Mouse (Mus musculus): Measurements from ENCODE around the gene Hrct1.

Gene Hrct1

GRCm38 (mm10) chr4:43728576-43728954 lies 1.6 kb downstream of the Hrct1 start:
- DNase-seq, result no peak

- DNase-seq, result no peak
Measured at GRCm38 (mm10) chr4:43729126-43729525, 2.1 kb downstream of the Hrct1 start.

DNA sequence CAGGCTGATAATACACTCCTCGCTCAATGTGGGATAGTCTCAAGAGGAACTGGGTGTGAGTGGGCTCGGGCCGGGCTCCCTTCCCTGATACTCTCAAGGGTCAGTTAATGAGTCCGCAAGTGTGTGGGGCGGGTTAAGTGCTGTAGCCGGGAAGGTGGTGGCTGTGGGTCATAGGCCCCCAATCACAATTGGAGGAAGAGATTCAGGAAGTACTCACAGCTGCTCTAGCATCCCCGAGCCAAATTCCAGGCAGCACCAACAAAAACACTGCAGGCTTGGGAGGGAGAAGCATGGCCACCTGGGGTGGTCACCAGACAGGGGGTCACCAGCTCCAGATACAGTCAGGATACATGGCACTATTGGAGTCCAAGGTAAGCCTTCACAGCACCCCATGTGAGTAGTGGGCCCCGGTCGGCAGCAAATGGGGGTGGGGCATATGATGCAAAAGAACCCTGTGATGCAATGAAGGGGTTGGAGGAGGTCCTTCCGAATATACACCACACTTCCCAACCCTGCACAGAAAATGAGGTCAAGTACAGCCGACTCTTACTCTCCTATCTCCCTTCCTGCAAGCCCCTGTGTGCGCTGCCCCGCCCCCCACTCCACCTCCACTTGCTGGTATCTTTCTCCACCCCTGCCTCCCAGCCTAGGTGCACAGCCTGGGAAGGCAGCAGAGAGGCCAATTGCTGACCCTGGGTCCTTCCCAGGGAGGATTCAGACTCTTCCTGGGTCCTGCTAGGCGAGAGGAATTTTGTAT lies 3.0 kb downstream of the Hrct1 start, which contains the start of gene Spaar:
Spaar (plus strand) TSS at position 241 of the 757 bp plus-strand sequence.
- DNase-seq, result no peak

DNA sequence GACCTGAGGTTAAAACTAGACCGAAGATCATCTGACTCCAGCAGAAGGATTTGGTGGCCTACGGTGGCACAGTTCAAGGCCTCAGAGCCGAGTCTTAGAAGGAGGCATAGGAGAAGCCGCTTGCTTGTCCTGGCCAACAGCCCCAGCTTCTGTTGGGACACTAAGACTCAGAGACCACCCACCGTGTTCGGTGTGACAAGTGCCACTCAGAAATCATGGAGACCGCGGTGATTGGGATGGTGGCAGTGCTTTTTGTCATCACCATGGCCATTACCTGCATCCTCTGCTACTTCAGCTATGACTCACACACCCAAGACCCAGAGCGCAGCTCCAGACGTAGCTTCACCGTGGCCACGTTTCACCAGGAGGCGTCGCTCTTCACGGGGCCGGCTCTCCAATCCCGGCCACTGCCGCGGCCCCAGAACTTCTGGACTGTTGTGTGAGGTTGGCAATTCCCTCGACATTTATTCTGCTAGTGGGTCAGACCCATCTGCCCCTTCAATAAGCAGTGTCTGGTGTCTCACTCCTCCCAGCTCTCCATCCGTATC lies 3.8 kb downstream of the Hrct1 start:
- DNase-seq, result no peak

DNA sequence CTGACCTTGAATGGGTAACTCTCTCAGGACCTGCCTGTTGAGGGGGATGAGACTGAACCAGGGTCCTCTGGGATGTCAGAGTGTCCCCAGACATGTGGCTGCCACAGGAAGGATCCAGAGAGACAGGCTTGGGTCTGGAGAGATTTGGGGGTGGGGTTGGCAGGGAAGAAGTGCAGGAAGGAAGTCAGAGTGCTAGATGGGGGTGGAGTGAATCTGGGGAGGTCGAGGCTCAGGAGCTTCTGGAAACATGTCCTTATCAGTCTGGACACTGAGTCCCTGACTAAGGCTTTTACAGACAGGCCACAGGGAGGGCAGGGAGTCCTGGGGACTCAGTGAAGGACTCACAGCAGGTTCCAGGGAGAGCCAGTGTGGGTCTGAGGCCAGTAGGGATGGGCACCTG lies 5.2 kb downstream of the Hrct1 start:
- no peak for DNase-seq

- DNase-seq, result no peak
Measured at GRCm38 (mm10) chr4:43733186-43733585, 6.2 kb downstream of the Hrct1 start.

GRCm38 (mm10) chr4:43737144-43737543 lies 10.2 kb downstream of the Hrct1 start:
- no peak for DNase-seq

GRCm38 (mm10) chr4:43738989-43739674 lies 12.1 kb downstream of the Hrct1 start:
- DNase-seq, result no peak

DNA sequence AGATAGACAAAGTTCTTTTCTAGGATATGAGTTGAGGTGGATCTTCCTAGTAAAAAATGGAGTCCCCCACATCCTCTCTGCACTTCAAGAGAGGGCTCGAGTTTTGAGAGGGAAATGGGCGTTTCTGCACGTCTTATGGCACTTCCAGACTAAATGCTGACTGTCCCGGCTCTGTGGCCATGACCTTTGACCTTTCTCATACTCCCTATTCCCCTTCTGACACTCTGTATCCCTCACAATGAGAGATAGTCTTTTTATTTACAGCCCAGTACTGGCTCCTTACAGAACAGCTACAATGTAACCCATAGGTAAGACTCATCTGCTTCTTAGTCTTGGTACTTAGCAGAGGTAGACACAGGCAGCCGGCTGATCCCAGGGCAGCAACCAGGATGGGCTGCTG lies 14.5 kb downstream of the Hrct1 start:
- DNase-seq, result no peak

- DNase-seq, result no peak
Measured at GRCm38 (mm10) chr4:43742637-43743036, 15.6 kb downstream of the Hrct1 start.

GRCm38 (mm10) chr4:43743099-43743498 lies 16.1 kb downstream of the Hrct1 start:
- DNase-seq, result no peak

GRCm38 (mm10) chr4:43745187-43745586 lies 18.2 kb downstream of the Hrct1 start:
- DNase-seq, result no peak

GRCm38 (mm10) chr4:43757213-43757612 lies 30.2 kb downstream of the Hrct1 start:
- no peak for DNase-seq

GRCm38 (mm10) chr4:43759571-43760418 lies 32.8 kb downstream of the Hrct1 start:
- no peak for DNase-seq

GRCm38 (mm10) chr4:43760460-43760859 lies 33.5 kb downstream of the Hrct1 start:
- DNase-seq, result peak; percentile 8 to 11

DNA sequence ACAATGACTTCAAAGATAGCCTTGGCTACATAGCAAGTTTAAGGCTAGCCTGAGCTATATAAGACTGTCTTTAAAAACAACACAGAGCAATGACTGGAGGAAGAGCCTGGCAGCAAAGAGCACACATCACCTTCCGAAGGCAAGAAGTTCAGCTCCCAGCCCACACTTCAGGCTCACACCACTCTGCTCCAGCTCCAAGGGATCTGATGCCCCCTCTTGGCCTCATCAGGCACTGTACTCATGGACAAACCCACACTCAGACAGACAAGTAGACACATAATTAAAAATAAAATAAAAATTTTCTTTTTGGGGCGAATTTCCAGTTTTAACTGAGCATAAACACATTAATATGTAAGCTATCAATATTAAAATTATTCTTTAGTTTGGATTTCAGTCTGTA lies 34.3 kb downstream of the Hrct1 start:
- DNase-seq, result no peak

DNA sequence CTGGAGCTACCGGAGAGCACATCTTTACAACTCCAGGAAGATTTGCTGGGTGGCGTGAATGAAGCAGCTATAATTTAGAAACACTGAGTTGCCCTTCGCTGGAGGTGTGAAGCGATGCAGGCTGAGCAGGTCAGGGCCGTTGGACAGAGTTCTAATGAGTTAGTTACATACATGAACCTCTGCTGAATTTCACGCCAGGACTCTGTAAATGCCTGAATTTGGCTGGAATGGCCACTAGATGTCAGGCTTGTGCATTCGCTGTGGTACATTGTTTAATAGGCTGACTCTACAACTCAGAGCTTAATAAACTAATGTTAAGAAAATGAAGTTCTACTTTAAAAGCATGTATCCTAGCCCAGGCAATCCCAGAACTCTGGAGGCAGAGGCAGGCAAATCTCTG lies 36.4 kb downstream of the Hrct1 start:
- DNase-seq, result peak; percentile 5 to 12

DNA sequence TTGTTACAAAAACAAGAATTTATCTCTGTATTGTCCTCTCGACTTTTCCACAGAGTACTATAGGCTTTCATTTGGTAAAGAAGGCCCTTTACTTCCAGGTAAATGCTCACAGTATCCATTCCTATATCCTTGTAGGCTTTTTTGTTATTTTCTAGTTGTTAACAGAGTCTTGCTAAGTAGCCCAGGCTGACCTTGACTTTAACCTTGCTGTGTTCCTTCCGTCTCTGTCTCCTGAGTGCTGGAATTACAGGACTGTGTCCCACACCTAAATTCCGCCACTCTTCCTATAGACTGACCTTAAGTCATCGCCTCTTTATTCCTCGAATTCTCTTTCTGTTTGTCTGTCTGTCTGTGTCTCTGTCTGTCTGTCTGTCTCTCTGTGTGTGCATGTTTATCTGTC lies 41.4 kb downstream of the Hrct1 start:
- DNase-seq, result no peak

- no peak for DNase-seq
Measured at GRCm38 (mm10) chr4:43769374-43769773, 42.4 kb downstream of the Hrct1 start.

- no peak for DNase-seq
Measured at GRCm38 (mm10) chr4:43770909-43771308, 43.9 kb downstream of the Hrct1 start, which contains the start of gene Olfr159. Olfr159 (minus strand) TSS chr4:43771009.

GRCm38 (mm10) chr4:43771626-43772025 lies 44.6 kb downstream of the Hrct1 start:
- no peak for DNase-seq

- no peak for DNase-seq
Measured at GRCm38 (mm10) chr4:43772304-43772703, 45.3 kb downstream of the Hrct1 start.

Measured in thymus, postnatal 36 days (tissue).